Mouse (Mus musculus): Measurements from ENCODE around the gene Kcnk1. TPM values are rescaled to one million over a fixed set of nuclear protein-coding genes. Genes with fewer than 3 reads are reported as not detected.

Kcnk1 gene
- total and polyA plus RNA-seq, 2 experiments, result 0.17 to 0.28 TPM

- 80% methylated on average over 1 of the region's 1 CpGs for WGBS
- Histone ChIP-seq H3K9ac (ENCODE audit: low read depth, low read length) (no peak overlapping the region), H3K36me3 (ENCODE audit: control insufficient read depth, insufficient read depth, low read length) (no peaks in the 10 kb centered on the region), H3K79me2 (ENCODE audit: control insufficient read depth, insufficient read depth, low read length) (no peaks in the 10 kb centered on the region), H3K4me3 (ENCODE audit: insufficient read depth, low read depth, low read length) (no peak overlapping the region), H3K4me1 (ENCODE audit: control insufficient read depth, insufficient read depth, low read length) (no peaks in the 10 kb centered on the region), H3K27me3 (ENCODE audit: control insufficient read depth, insufficient read depth, low read length) (no peaks in the 10 kb centered on the region), H3K27ac (replicated peaks; ENCODE audit: insufficient read depth, low read depth, low read length) (no peak overlapping the region)
- DNase-seq (ENCODE audit: extremely low read depth, low read depth, low spot score), result no peak
- TF ChIP-seq CTCF (IDR thresholded peaks at IDR 0.05; ENCODE audit: low read depth, low read length) (no peak), POLR2A (IDR thresholded peaks at IDR 0.05; ENCODE audit: extremely low read depth, insufficient read depth, low read length) (no peak)
Observed at GRCm38 (mm10) chr8:126074111-126074510, 79.1 kb downstream of the Kcnk1 start.

GRCm38 (mm10) chr8:126075400-126075799 is 80.4 kb downstream of the Kcnk1 start:
- TF ChIP-seq CTCF (IDR thresholded peaks at IDR 0.05; ENCODE audit: low read depth, low read length), result peak; percentile 91
- TF ChIP-seq POLR2A (IDR thresholded peaks at IDR 0.05; ENCODE audit: extremely low read depth, insufficient read depth, low read length), result no peak
- no peaks in the 10 kb centered on the region; the same call in 1 of the 2 replicates for H3K27me3 ChIP-seq (ENCODE audit: control insufficient read depth, insufficient read depth, low read length)
- H3K36me3 ChIP-seq (ENCODE audit: control insufficient read depth, insufficient read depth, low read length), result no peaks in the 10 kb centered on the region
- H3K9ac ChIP-seq (ENCODE audit: low read depth, low read length), result no peak overlapping the region
- no peak overlapping the region for H3K27ac ChIP-seq (replicated peaks; ENCODE audit: insufficient read depth, low read depth, low read length)
- WGBS, result 9% methylated on average over 10 of the region's 10 CpGs
- no peaks in the 10 kb centered on the region for H3K79me2 ChIP-seq (ENCODE audit: control insufficient read depth, insufficient read depth, low read length)
- no peak overlapping the region for H3K4me3 ChIP-seq (ENCODE audit: insufficient read depth, low read depth, low read length)
- H3K4me1 ChIP-seq (ENCODE audit: control insufficient read depth, insufficient read depth, low read length), result no peaks in the 10 kb centered on the region
- DNase-seq (ENCODE audit: extremely low read depth, low read depth, low spot score), result peak; percentile 24

Other genes with a start within 250 kb of the Kcnk1 start
- 0.07 TPM in 1 of 2 replicates, not detected in the other for gene Pcnx2, start 96.9 kb upstream of the Kcnk1 start, total RNA-seq (2014; rRNA removed)
- gene Pcnx2, start 96.9 kb upstream of the Kcnk1 start, polyA plus RNA-seq (2012; rRNA removed), result 0.05 and 0.21 TPM in 2 replicates
- 3.9 and 4.7 TPM in 2 replicates for gene Map3k21, start 84.7 kb upstream of the Kcnk1 start, total RNA-seq (2014; rRNA removed)
- gene Map3k21, start 84.7 kb upstream of the Kcnk1 start, polyA plus RNA-seq (2012; rRNA removed), result 2.6 and 2.8 TPM in 2 replicates